Mouse (Mus musculus) liver, adult 2 months (tissue): ENCODE results near the gene Rbfox3.
A peak's percentile ranks its signal among the peaks of the same experiment; 100 is the strongest.

Experiments
- CTCF ChIP-seq: fragments of 200-500 bp; IDR thresholded peaks from 2 replicates; pipeline ENCODE4 v1.5.1; 2011; ENCODE audit warnings: low read depth, low read length, control low read depth
- POLR2A ChIP-seq: fragments of 200-500 bp; IDR thresholded peaks from 2 replicates; pipeline ENCODE4 v1.6.1; 2011; ENCODE audit warnings: low read length, control low read depth; ENCODE audit not compliant: insufficient read depth; ENCODE audit errors: extremely low read depth

- TF ChIP-seq POLR2A = peak; percentile 84
- TF ChIP-seq CTCF = no peak
Measured at GRCm38 (mm10) chr11:118476396-118477373, 434.7 kb downstream of the Rbfox3 start, which contains the start of gene Engase.
